Mouse (Mus musculus) spleen, adult 2 months (tissue): ENCODE results near the gene Pip5k1c. TPM values are rescaled to one million over a fixed set of nuclear protein-coding genes. Genes with fewer than 3 reads are reported as not detected.

ENCODE experiments used
- DNase-seq, 2 experiments: peaks; one replicate each; pipeline versions ENCODE4 v3.0.0 to v3.0.0-alpha.2; 2012 to 2021; ENCODE audit warnings: low spot score in 2 of 2, low read depth in 1 of 2
- H3K27ac ChIP-seq: fragments of 200-500 bp; 2 replicates; pipeline ENCODE4 v1.5.1; 2012; ENCODE audit warnings: low read length, inconsistent platforms; ENCODE audit not compliant: insufficient read depth
- H3K27me3 ChIP-seq: fragments of 200-500 bp; 2 replicates; pipeline ENCODE4 v1.6.1; 2012; ENCODE audit warnings: mild to moderate bottlenecking, moderate library complexity, low read length, inconsistent platforms; ENCODE audit not compliant: control insufficient read depth, insufficient read depth
- H3K36me3 ChIP-seq: fragments of 200-500 bp; 2 replicates; pipeline ENCODE4 v1.6.1; 2012; ENCODE audit warnings: mild to moderate bottlenecking, low read length, inconsistent platforms; ENCODE audit not compliant: control insufficient read depth, insufficient read depth
- H3K4me1 ChIP-seq: fragments of 200-500 bp; 2 replicates; pipeline ENCODE4 v1.6.1; 2011; ENCODE audit warnings: inconsistent platforms; ENCODE audit not compliant: control insufficient read depth, insufficient read depth, insufficient read length
- H3K4me3 ChIP-seq: fragments of 200-500 bp; 2 replicates; pipeline ENCODE4 v1.5.1; 2011; ENCODE audit warnings: mild to moderate bottlenecking, inconsistent platforms; ENCODE audit not compliant: insufficient read depth, insufficient read length; ENCODE audit errors: extremely low read depth
- CTCF ChIP-seq: fragments of 200-500 bp; IDR thresholded peaks from 2 replicates; pipeline ENCODE4 v1.5.1; 2011; ENCODE audit warnings: mild to moderate bottlenecking, inconsistent platforms; ENCODE audit not compliant: insufficient read depth, insufficient read length, insufficient replicate concordance; ENCODE audit errors: extremely low read depth
- POLR2A ChIP-seq: fragments of 200-500 bp; IDR thresholded peaks from 2 replicates; pipeline ENCODE4 v1.6.1; 2011; ENCODE audit warnings: low read depth, low read length, inconsistent platforms
- WGBS: fragments of 180-500 bp; shearing (Covaris S2); methylation state at CpG from one replicate; pipeline ENCODE4 v1.1.7; 2018; 5-methylcytosine and 5-hydroxymethylcytosine counted together
- polyA plus RNA-seq: library from polyadenylated mRNA; depleted of rRNA; stranded (reverse); fragments of >200 nt; gene quantifications from 2 replicates; pipeline ENCODE4 v1.2.3, GENCODE M21; 2012

Pip5k1c gene
- polyA plus RNA-seq, 1 experiment = 93.2 TPM

- TF ChIP-seq POLR2A (no peak; the same call in 1 of the 2 replicates), CTCF (no peak)
- H3K27me3 ChIP-seq = no peaks in the 10 kb centered on the region
- WGBS = 12% methylated on average over 23 of the region's 23 CpGs
- H3K36me3 ChIP-seq = peaks cover 29% of the 10 kb centered on the region
- H3K4me3 ChIP-seq = peak overlapping the region; percentile 77
- peaks cover 12% of the 10 kb centered on the region; the same call in 1 of the 2 replicates for H3K4me1 ChIP-seq
- 0 out of 2 replicates have a peak overlapping the region, but pooled peaks have one; percentile 31 for H3K27ac ChIP-seq
- DNase-seq = peak; percentile 49 to 70
Measured at GRCm38 (mm10) chr10:81268056-81268455, 24.7 kb upstream of the Pip5k1c start.

- Histone ChIP-seq H3K27ac (no peak overlapping the region), H3K4me1 (peaks cover 12% of the 10 kb centered on the region; the same call in 1 of the 2 replicates), H3K4me3 (peak overlapping the region; percentile 77), H3K36me3 (peaks cover 33% of the 10 kb centered on the region), H3K27me3 (no peaks in the 10 kb centered on the region)
- 86% methylated on average over 16 of the region's 16 CpGs for WGBS
- TF ChIP-seq CTCF = no peak
- TF ChIP-seq POLR2A = no peak
- no peak for DNase-seq
Measured at GRCm38 (mm10) chr10:81268643-81269412, 23.9 kb upstream of the Pip5k1c start.

GRCm38 (mm10) chr10:81272356-81272755 is 20.4 kb upstream of the Pip5k1c start:
- no peak for DNase-seq
- TF ChIP-seq CTCF (no peak), POLR2A (no peak)
- H3K36me3 ChIP-seq = peaks cover 27% of the 10 kb centered on the region
- no peaks in the 10 kb centered on the region for H3K27me3 ChIP-seq
- no peak overlapping the region for H3K4me3 ChIP-seq
- H3K4me1 ChIP-seq = peaks cover 9% of the 10 kb centered on the region; the same call in 1 of the 2 replicates
- 95% methylated on average over 21 of the region's 21 CpGs for WGBS
- no peak overlapping the region for H3K27ac ChIP-seq

GRCm38 (mm10) chr10:81273842-81274241 is 18.9 kb upstream of the Pip5k1c start:
- no peak for TF ChIP-seq CTCF
- TF ChIP-seq POLR2A = no peak
- WGBS = 95% methylated on average over 19 of the region's 19 CpGs
- H3K36me3 ChIP-seq = peaks cover 27% of the 10 kb centered on the region
- no peak overlapping the region for H3K4me3 ChIP-seq
- H3K4me1 ChIP-seq = peaks cover 2% of the 10 kb centered on the region; the same call in 1 of the 2 replicates
- no peaks in the 10 kb centered on the region for H3K27me3 ChIP-seq
- no peak overlapping the region for H3K27ac ChIP-seq
- DNase-seq = no peak

GRCm38 (mm10) chr10:81277676-81278075 is 15.1 kb upstream of the Pip5k1c start:
- no peak for DNase-seq
- TF ChIP-seq CTCF = no peak
- TF ChIP-seq POLR2A = no peak
- H3K4me3 ChIP-seq = no peak overlapping the region
- H3K27me3 ChIP-seq = no peaks in the 10 kb centered on the region
- H3K4me1 ChIP-seq = no peaks in the 10 kb centered on the region
- H3K36me3 ChIP-seq = peaks cover 14% of the 10 kb centered on the region
- no peak overlapping the region for H3K27ac ChIP-seq
- 94% methylated on average over 22 of the region's 22 CpGs for WGBS

- DNase-seq = no peak
- WGBS = 77% methylated on average over 10 of the region's 10 CpGs
- H3K4me3 ChIP-seq = no peak overlapping the region
- TF ChIP-seq CTCF (no peak), POLR2A (no peak)
- H3K36me3 ChIP-seq = peaks cover 2% of the 10 kb centered on the region
- H3K27me3 ChIP-seq = no peaks in the 10 kb centered on the region
- H3K4me1 ChIP-seq = no peaks in the 10 kb centered on the region
- no peak overlapping the region for H3K27ac ChIP-seq
Measured at GRCm38 (mm10) chr10:81279496-81279895, 13.3 kb upstream of the Pip5k1c start.

- Histone ChIP-seq H3K27ac (no peak overlapping the region), H3K4me1 (peaks cover 2% of the 10 kb centered on the region; the same call in 1 of the 2 replicates), H3K4me3 (no peak overlapping the region), H3K27me3 (no peaks in the 10 kb centered on the region), H3K36me3 (peaks cover under 1% of the 10 kb centered on the region)
- WGBS = 92% methylated on average over 6 of the region's 6 CpGs
- TF ChIP-seq POLR2A (no peak), CTCF (no peak)
- no peak for DNase-seq
Measured at GRCm38 (mm10) chr10:81284189-81284588, 8.6 kb upstream of the Pip5k1c start.
